Mouse (Mus musculus) MEL (cell line): ENCODE data around the gene 9330182L06Rik. TPM values are rescaled to one million over a fixed set of nuclear protein-coding genes. Genes with fewer than 3 reads are reported as not detected.

Experiments
- DNase-seq: peaks from one replicate; pipeline ENCODE4 v3.0.0; 2011; ENCODE audit warnings: low read depth, low spot score
- H3K27ac ChIP-seq: 2 replicates; pipeline ENCODE4 v1.5.1; 2012; ENCODE audit warnings: low read depth, mild to moderate bottlenecking, control low read depth, low read length, moderate library complexity; ENCODE audit not compliant: control insufficient read depth
- H3K27me3 ChIP-seq, 2 experiments: fragments of 150-350 bp in 1 of 2; sonication (generic) in 1 of 2; 2 replicates each; pipeline ENCODE4 v1.6.1; 2012; ENCODE audit warnings: low read length in 2 of 2, mild to moderate bottlenecking in 2 of 2, improper control_type of control experiment in 1 of 2, moderate library complexity in 1 of 2; ENCODE audit not compliant: insufficient read depth in 2 of 2, control insufficient read depth in 1 of 2
- H3K36me3 ChIP-seq, 2 experiments: 2 replicates each; pipeline ENCODE4 v1.6.1; 2012 to 2014; ENCODE audit warnings: low read length in 2 of 2, improper control_type of control experiment in 1 of 2, inconsistent platforms in 1 of 2, mild to moderate bottlenecking in 1 of 2; ENCODE audit not compliant: insufficient read depth in 2 of 2, control insufficient read depth in 1 of 2
- H3K4me1 ChIP-seq, 2 experiments: fragments of 150-350 bp in 1 of 2; sonication (generic) in 1 of 2; 2 replicates each; pipeline ENCODE4 v1.6.1; 2012; ENCODE audit warnings: low read length in 2 of 2, improper control_type of control experiment in 1 of 2, mild to moderate bottlenecking in 1 of 2; ENCODE audit not compliant: insufficient read depth in 2 of 2, control insufficient read depth in 1 of 2
- H3K4me3 ChIP-seq, 2 experiments: fragments of 150-350 bp in 1 of 2; sonication (generic) in 1 of 2; 2 replicates each; pipeline ENCODE4 v1.5.1; 2012; ENCODE audit warnings: low read depth in 2 of 2, low read length in 2 of 2, mild to moderate bottlenecking in 2 of 2, moderate library complexity in 2 of 2, control low read depth in 1 of 2, improper control_type of control experiment in 1 of 2; ENCODE audit not compliant: control insufficient read depth in 1 of 2, insufficient read depth in 1 of 2
- H3K79me2 ChIP-seq: 2 replicates; pipeline ENCODE4 v1.6.1; 2012; ENCODE audit warnings: mild to moderate bottlenecking, low read length, moderate library complexity; ENCODE audit not compliant: control insufficient read depth, poor library complexity, insufficient read depth
- H3K9ac ChIP-seq: 2 replicates; pipeline ENCODE4 v1.6.1; 2012; ENCODE audit warnings: low read depth, mild to moderate bottlenecking, control low read depth, low read length, moderate library complexity; ENCODE audit not compliant: control insufficient read depth, poor library complexity, severe bottlenecking
- H3K9me3 ChIP-seq: fragments of 150-350 bp; sonication (generic); replicated peaks from 2 replicates; pipeline ENCODE4 v1.6.1; 2012; ENCODE audit warnings: mild to moderate bottlenecking, low read length, improper control_type of control experiment, moderate library complexity; ENCODE audit not compliant: insufficient read depth
- CHD1 ChIP-seq: IDR thresholded peaks from 2 replicates; pipeline ENCODE4 v1.6.1; 2012; ENCODE audit warnings: low read depth, mild to moderate bottlenecking, inconsistent platforms, low read length, improper control_type of control experiment
- CHD2 ChIP-seq: IDR thresholded peaks from 2 replicates; pipeline ENCODE4 v1.6.1; 2011; ENCODE audit warnings: low read length, improper control_type of control experiment
- CTCF ChIP-seq, 3 experiments: IDR thresholded peaks in 2 of 3; conservative IDR thresholded peaks in 1 of 3; 2 replicates each; pipeline ENCODE4 v1.5.1; 2011 to 2012; ENCODE audit warnings: low read length in 3 of 3, low read depth in 2 of 3, mild to moderate bottlenecking in 2 of 3, improper control_type of control experiment in 1 of 3, inconsistent platforms in 1 of 3, mixed read lengths in 1 of 3, moderate library complexity in 1 of 3; ENCODE audit not compliant: control insufficient read depth in 1 of 3, insufficient read depth in 1 of 3, poor library complexity in 1 of 3, severe bottlenecking in 1 of 3
- E2F4 ChIP-seq: IDR thresholded peaks from 2 replicates; pipeline ENCODE4 v1.6.1; 2011; ENCODE audit warnings: low read depth, low read length, improper control_type of control experiment, borderline replicate concordance
- EP300 ChIP-seq, 2 experiments: IDR thresholded peaks; 2 replicates each; pipeline ENCODE4 v1.6.1; 2011; ENCODE audit warnings: improper control_type of control experiment in 2 of 2, low read length in 2 of 2, low read depth in 1 of 2, mild to moderate bottlenecking in 1 of 2
- ETS1 ChIP-seq: IDR thresholded peaks from 2 replicates; pipeline ENCODE4 v1.6.1; 2012; ENCODE audit warnings: low read depth, mild to moderate bottlenecking, inconsistent platforms, low read length, improper control_type of control experiment, moderate library complexity
- GABPA ChIP-seq: IDR thresholded peaks from 2 replicates; pipeline ENCODE4 v1.6.1; 2012; ENCODE audit warnings: low read depth, mild to moderate bottlenecking, inconsistent platforms, low read length, improper control_type of control experiment, moderate library complexity
- GATA1 ChIP-seq: IDR thresholded peaks from 2 replicates; pipeline ENCODE4 v1.6.1; 2011; ENCODE audit warnings: low read depth, low read length, improper control_type of control experiment
- HCFC1 ChIP-seq: IDR thresholded peaks from 2 replicates; pipeline ENCODE4 v1.6.1; 2012; ENCODE audit warnings: low read depth, mild to moderate bottlenecking, inconsistent platforms, low read length, improper control_type of control experiment, moderate library complexity
- JUND ChIP-seq: IDR thresholded peaks from 2 replicates; pipeline ENCODE4 v1.6.1; 2011; ENCODE audit warnings: low read depth, mild to moderate bottlenecking, improper control_type of control experiment, low read length
- KAT2A ChIP-seq: conservative IDR thresholded peaks from 2 replicates; pipeline ENCODE4 v1.6.1; 2012; ENCODE audit warnings: low read depth, low read length, improper control_type of control experiment, inconsistent platforms
- MAFK ChIP-seq: IDR thresholded peaks from 2 replicates; pipeline ENCODE4 v1.6.1; 2011; ENCODE audit warnings: low read depth, mild to moderate bottlenecking, low read length, improper control_type of control experiment, borderline replicate concordance
- MAX ChIP-seq: IDR thresholded peaks from 2 replicates; pipeline ENCODE4 v1.6.1; 2011; ENCODE audit warnings: low read length, improper control_type of control experiment
- MAZ ChIP-seq: IDR thresholded peaks from 2 replicates; pipeline ENCODE4 v1.6.1; 2012; ENCODE audit warnings: low read depth, mild to moderate bottlenecking, inconsistent platforms, low read length, improper control_type of control experiment
- MXI1 ChIP-seq: IDR thresholded peaks from 2 replicates; pipeline ENCODE4 v1.6.1; 2011; ENCODE audit warnings: mild to moderate bottlenecking, low read depth, low read length, improper control_type of control experiment
- NRF1 ChIP-seq: IDR thresholded peaks from 2 replicates; pipeline ENCODE4 v1.6.1; 2014; ENCODE audit warnings: low read depth, mild to moderate bottlenecking, inconsistent platforms, low read length, improper control_type of control experiment, moderate library complexity; ENCODE audit not compliant: poor library complexity, insufficient read depth, severe bottlenecking
- POLR2A ChIP-seq, 2 experiments: IDR thresholded peaks; 2 replicates each; pipeline ENCODE4 v1.6.1; 2011 to 2012; ENCODE audit warnings: low read length in 2 of 2, mild to moderate bottlenecking in 2 of 2, control low read depth in 1 of 2, improper control_type of control experiment in 1 of 2, low read depth in 1 of 2, moderate library complexity in 1 of 2; ENCODE audit not compliant: control insufficient read depth in 1 of 2, insufficient read depth in 1 of 2, poor library complexity in 1 of 2
- RAD21 ChIP-seq: IDR thresholded peaks from 2 replicates; pipeline ENCODE4 v1.6.1; 2011; ENCODE audit warnings: mild to moderate bottlenecking, low read depth, low read length, improper control_type of control experiment
- RCOR1 ChIP-seq: IDR thresholded peaks from 2 replicates; pipeline ENCODE4 v1.6.1; 2012; ENCODE audit warnings: low read depth, mild to moderate bottlenecking, inconsistent platforms, low read length, improper control_type of control experiment
- SMC3 ChIP-seq: IDR thresholded peaks from 2 replicates; pipeline ENCODE4 v1.6.1; 2011; ENCODE audit warnings: low read depth, low read length, improper control_type of control experiment
- TAL1 ChIP-seq: IDR thresholded peaks from 2 replicates; pipeline ENCODE4 v1.6.1; 2012; ENCODE audit warnings: mild to moderate bottlenecking, inconsistent platforms, low read length, moderate library complexity, mixed read lengths
- TBP ChIP-seq: IDR thresholded peaks from 2 replicates; pipeline ENCODE4 v1.8.0; 2011; ENCODE audit warnings: low read depth, low read length, improper control_type of control experiment
- ZC3H11A ChIP-seq: IDR thresholded peaks from 2 replicates; pipeline ENCODE4 v1.6.1; 2012; ENCODE audit warnings: low read depth, mild to moderate bottlenecking, inconsistent platforms, low read length, improper control_type of control experiment
- ZMIZ1 ChIP-seq: IDR thresholded peaks from 2 replicates; pipeline ENCODE4 v1.6.1; 2012; ENCODE audit warnings: low read depth, mild to moderate bottlenecking, inconsistent platforms, low read length, improper control_type of control experiment, moderate library complexity
- polyA plus RNA-seq, 2 experiments: library from polyadenylated mRNA; stranded (reverse) in 1 of 2; unstranded in 1 of 2; fragments of >175 nt in 1 of 2; fragments of >200 nt in 1 of 2; gene quantifications; 2 replicates each; pipeline versions ENCODE4 v1.2.1 to v1.2.4; 2012; ENCODE audit warnings: low replicate concordance in 2 of 2, low read depth in 1 of 2; ENCODE audit not compliant: insufficient read length in 2 of 2, insufficient read depth in 1 of 2, missing spikeins in 1 of 2
- total RNA-seq: library from RNA; depleted of rRNA; stranded (reverse); fragments of 300-350 nt; gene quantifications from 2 replicates; pipeline ENCODE4 v1.2.3, GENCODE M21; 2012

The 9330182L06Rik gene
- total and polyA plus RNA-seq, 3 experiments = not detected

DNA sequence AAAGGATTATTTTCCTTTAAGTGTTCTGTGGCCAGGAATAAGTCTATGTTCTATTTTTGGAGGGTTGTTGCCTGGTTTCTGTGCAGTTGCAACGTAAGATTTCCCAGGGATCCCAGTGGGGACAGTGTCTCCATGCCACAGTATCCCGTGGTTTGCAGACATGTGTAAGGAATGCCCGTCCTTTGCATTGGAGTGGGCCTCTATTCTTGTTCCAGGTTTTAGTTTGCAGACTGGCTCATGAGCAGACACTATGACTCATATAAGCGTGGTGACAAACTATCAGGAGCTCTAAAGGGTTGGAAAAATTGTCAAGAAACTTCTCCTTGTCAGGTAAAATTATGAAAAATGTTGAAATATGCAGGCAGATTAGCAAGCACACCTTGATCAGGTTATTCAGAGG is 107.4 kb downstream of the 9330182L06Rik start:
- Histone ChIP-seq H3K79me2 (no peaks in the 10 kb centered on the region), H3K9ac (no peak overlapping the region), H3K4me3 (no peak overlapping the region), H3K27ac (no peak overlapping the region), H3K36me3 (no peaks in the 10 kb centered on the region), H3K27me3 (no peaks in the 10 kb centered on the region), H3K9me3 (no peaks in the 10 kb centered on the region), H3K4me1 (no peaks in the 10 kb centered on the region)
- TF ChIP-seq CHD2 (no peak), CHD1 (no peak), TBP (no peak), JUND (no peak), HCFC1 (no peak), ETS1 (no peak), RAD21 (no peak), RCOR1 (no peak), EP300 (IDR thresholded peaks at IDR 0.05; ENCODE audit: low read depth in 1 of 2, low read length in 2 of 2) (no peak), MXI1 (no peak), MAX (no peak), GATA1 (no peak), KAT2A (no peak)
- DNase-seq = no peak

DNA sequence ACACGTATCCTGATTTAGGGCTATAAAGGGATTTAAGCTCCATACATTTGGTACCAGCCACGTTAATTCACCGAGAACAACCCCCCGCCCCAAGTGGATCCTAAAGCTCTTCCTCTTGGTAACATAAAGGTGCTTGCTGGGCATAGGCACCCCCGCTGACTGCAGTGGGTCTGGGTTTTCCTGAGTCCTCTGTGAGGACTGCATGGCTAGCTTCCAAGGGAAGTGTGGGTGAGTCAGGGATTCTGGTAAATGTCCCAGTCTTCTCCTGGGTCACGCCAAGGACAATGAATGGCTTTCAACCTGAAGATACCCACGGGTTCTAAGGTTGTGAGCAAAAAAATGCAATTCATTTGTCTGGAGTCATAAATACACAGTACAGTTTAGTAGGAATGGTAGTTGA is 124.0 kb downstream of the 9330182L06Rik start:
- TF ChIP-seq ZC3H11A (no peak), TAL1 (no peak)
- Histone ChIP-seq H3K9ac (no peak overlapping the region), H3K4me3 (no peak overlapping the region), H3K27me3 (no peaks in the 10 kb centered on the region), H3K27ac (no peak overlapping the region), H3K79me2 (no peaks in the 10 kb centered on the region), H3K4me1 (no peaks in the 10 kb centered on the region), H3K36me3 (no peaks in the 10 kb centered on the region), H3K9me3 (no peaks in the 10 kb centered on the region)
- no peak for DNase-seq

DNA sequence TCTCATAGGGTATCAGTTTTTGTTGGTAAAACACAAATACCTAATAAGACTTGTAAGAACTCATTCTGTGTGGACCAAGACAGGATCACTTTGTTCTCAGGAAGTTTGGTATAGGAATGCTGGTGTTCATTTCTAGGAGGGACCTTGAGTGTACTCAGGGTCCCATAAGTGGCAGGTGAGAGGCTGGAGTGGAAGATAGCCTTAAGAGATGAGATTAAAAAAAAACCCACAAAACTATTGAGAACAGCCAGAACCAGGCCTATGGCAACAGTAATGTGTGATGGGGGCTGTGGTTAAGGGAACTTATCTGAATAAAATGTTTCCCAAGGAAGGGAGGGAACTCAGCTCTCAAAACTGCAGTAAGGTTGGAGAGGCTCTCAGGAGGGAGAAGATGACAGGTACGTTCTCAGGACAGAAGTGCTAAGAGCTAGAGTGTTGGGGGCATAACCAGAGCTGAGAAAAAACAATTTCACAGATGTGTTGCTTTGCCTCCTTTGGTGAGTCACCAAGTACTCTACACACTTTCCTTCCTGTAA is 126.0 kb downstream of the 9330182L06Rik start:
- H3K4me3 ChIP-seq = no peak overlapping the region
- no peak for TF ChIP-seq MAX
- TF ChIP-seq SMC3 = no peak
- no peak for TF ChIP-seq MAFK
- no peak for TF ChIP-seq GABPA
- no peak for TF ChIP-seq CHD1
- TF ChIP-seq ZC3H11A = no peak
- no peak for TF ChIP-seq MAZ
- TF ChIP-seq POLR2A (IDR thresholded peaks at IDR 0.05; ENCODE audit: control insufficient read depth in 1 of 2, insufficient read depth in 1 of 2, low read depth in 1 of 2, low read length in 2 of 2, poor library complexity in 1 of 2) = no peak
- TF ChIP-seq ZMIZ1 = no peak
- no peak for TF ChIP-seq CHD2
- TF ChIP-seq E2F4 = no peak
- TF ChIP-seq CTCF (IDR thresholded peaks at IDR 0.05 in 2 of 3, conservative IDR thresholded peaks at IDR 0.05 in 1 of 3; ENCODE audit: control insufficient read depth in 1 of 3, insufficient read depth in 1 of 3, low read depth in 2 of 3, low read length in 3 of 3, poor library complexity in 1 of 3, severe bottlenecking in 1 of 3) = no peak
- TF ChIP-seq NRF1 = no peak
- TF ChIP-seq TAL1 = no peak
- no peaks in the 10 kb centered on the region for H3K79me2 ChIP-seq
- H3K9me3 ChIP-seq = no peaks in the 10 kb centered on the region
- no peak for DNase-seq
- H3K27me3 ChIP-seq = no peaks in the 10 kb centered on the region
- H3K36me3 ChIP-seq = no peaks in the 10 kb centered on the region
- H3K27ac ChIP-seq = no peak overlapping the region
- no peak overlapping the region for H3K9ac ChIP-seq
- H3K4me1 ChIP-seq = no peaks in the 10 kb centered on the region
